Mouse (Mus musculus) urinary bladder, postnatal 36 days (tissue): Measurements from ENCODE around the gene Spryd4.
"Not testable (repeated sequence)": the region's sequence is repeated elsewhere in the genome, so short reads cannot be mapped to it uniquely, and the experiment has no call there.

ENCODE experiments used
- DNase-seq, 2 experiments: peaks; one replicate each; pipeline ENCODE4 v3.0.0; 2022; ENCODE audit warnings: low spot score in 2 of 2, mixed read lengths in 1 of 2

Gene Spryd4

GRCm38 (mm10) chr10:128225538-128225937 is 13.9 kb upstream of the Spryd4 start, which contains the start of gene Mip:
Gene Mip (plus strand): TSS chr10:128225838.
- no peak for DNase-seq

- DNase-seq, result no peak
Observed at GRCm38 (mm10) chr10:128225064-128225463, 13.5 kb upstream of the Spryd4 start.

- no peak for DNase-seq
Observed at GRCm38 (mm10) chr10:128221533-128222286, 10.1 kb upstream of the Spryd4 start.

- DNase-seq, result no peak
Observed at GRCm38 (mm10) chr10:128218387-128219117, 6.9 kb upstream of the Spryd4 start.

- no peak for DNase-seq
Observed at GRCm38 (mm10) chr10:128214981-128215380, 3.4 kb upstream of the Spryd4 start.

GRCm38 (mm10) chr10:128214112-128214511 is 2.5 kb upstream of the Spryd4 start:
- DNase-seq, result not testable (repeated sequence)

- peak; percentile 56 to 58 for DNase-seq
Observed at GRCm38 (mm10) chr10:128212871-128213323, 1.3 kb upstream of the Spryd4 start.

- DNase-seq, result no peak
Observed at GRCm38 (mm10) chr10:128212148-128212547, 541 bp upstream of the Spryd4 start.

- peak in 1 of 2 experiments; percentile 2 for DNase-seq
Observed at GRCm38 (mm10) chr10:128210954-128211353, 653 bp downstream of the Spryd4 start.

GRCm38 (mm10) chr10:128210131-128210530 is 1.5 kb downstream of the Spryd4 start:
- no peak for DNase-seq

- DNase-seq, result no peak
Observed at GRCm38 (mm10) chr10:128209311-128210009, 2.1 kb downstream of the Spryd4 start.

GRCm38 (mm10) chr10:128208326-128208725 is 3.3 kb downstream of the Spryd4 start:
- DNase-seq, result no peak

- DNase-seq, result no peak
Observed at GRCm38 (mm10) chr10:128204941-128205340, 6.7 kb downstream of the Spryd4 start.

GRCm38 (mm10) chr10:128201856-128202255 is 9.8 kb downstream of the Spryd4 start:
- DNase-seq, result no peak

GRCm38 (mm10) chr10:128194551-128195461 is 16.8 kb downstream of the Spryd4 start:
- DNase-seq, result no peak

- peak; percentile 95 to 97 for DNase-seq
Observed at GRCm38 (mm10) chr10:128194024-128194550, 17.5 kb downstream of the Spryd4 start, which contains the start of gene Gls2. Gene Gls2 (plus strand): TSS chr10:128194457.

- no peak for DNase-seq
Observed at GRCm38 (mm10) chr10:128193113-128193512, 18.5 kb downstream of the Spryd4 start.

GRCm38 (mm10) chr10:128192030-128192766 is 19.4 kb downstream of the Spryd4 start:
- DNase-seq, result not testable (repeated sequence)

GRCm38 (mm10) chr10:128191472-128191871 is 20.1 kb downstream of the Spryd4 start:
- no peak for DNase-seq
